Mouse (Mus musculus): ENCODE measurements around the gene Tshr.

Tshr gene

DNA sequence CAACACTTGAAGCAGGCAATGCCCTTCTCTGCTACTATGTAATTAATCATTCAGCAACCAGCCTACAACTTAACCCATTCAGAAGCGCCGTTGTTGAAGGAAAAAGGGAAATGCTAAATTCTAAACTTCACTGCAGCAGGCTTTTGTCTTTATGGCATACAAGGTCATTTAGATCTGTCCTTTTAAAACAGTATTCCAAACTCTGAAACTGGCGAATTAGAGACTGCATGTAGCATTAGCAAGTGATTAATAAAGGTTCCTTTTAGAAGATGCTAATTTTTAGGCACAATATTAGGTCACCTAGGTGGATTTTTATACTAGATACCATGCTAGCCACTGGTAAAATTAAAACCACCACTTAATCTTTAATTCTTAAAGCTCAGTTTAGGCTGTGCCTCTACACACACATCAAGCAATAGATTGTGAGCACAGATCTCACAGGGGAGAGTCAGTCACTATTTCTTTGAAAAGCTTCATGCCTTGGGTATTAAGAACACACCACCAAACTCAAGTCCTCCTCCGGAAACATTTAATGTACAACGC is 203.2 kb downstream of the Tshr start:
- no peak for DNase-seq (ENCODE audit: low spot score in 2 of 2)

- DNase-seq (ENCODE audit: low spot score in 2 of 2): peak; percentile 87 to 91
Measured at GRCm38 (mm10) chr12:91588176-91588669, 203.9 kb downstream of the Tshr start.

- peak; percentile 36 to 56 for DNase-seq (ENCODE audit: low spot score in 2 of 2)
Measured at GRCm38 (mm10) chr12:91588670-91589541, 204.5 kb downstream of the Tshr start.

DNA sequence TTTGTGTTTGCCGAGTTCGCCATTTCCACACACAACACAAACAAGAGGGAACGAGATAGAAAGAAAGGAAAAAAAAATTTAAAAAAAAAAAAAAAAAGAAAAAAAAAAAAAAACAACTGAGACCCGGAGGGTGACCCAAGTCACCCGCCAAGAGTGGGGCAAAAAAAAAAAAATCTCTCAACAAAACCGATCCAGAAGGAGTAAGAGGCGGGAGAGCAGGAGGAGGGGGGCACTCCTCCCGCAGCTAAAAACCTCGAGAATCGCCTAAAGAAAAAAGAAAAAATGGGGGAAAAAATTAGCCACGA is 205.1 kb downstream of the Tshr start:
- DNase-seq (ENCODE audit: low spot score in 2 of 2): no peak

DNA sequence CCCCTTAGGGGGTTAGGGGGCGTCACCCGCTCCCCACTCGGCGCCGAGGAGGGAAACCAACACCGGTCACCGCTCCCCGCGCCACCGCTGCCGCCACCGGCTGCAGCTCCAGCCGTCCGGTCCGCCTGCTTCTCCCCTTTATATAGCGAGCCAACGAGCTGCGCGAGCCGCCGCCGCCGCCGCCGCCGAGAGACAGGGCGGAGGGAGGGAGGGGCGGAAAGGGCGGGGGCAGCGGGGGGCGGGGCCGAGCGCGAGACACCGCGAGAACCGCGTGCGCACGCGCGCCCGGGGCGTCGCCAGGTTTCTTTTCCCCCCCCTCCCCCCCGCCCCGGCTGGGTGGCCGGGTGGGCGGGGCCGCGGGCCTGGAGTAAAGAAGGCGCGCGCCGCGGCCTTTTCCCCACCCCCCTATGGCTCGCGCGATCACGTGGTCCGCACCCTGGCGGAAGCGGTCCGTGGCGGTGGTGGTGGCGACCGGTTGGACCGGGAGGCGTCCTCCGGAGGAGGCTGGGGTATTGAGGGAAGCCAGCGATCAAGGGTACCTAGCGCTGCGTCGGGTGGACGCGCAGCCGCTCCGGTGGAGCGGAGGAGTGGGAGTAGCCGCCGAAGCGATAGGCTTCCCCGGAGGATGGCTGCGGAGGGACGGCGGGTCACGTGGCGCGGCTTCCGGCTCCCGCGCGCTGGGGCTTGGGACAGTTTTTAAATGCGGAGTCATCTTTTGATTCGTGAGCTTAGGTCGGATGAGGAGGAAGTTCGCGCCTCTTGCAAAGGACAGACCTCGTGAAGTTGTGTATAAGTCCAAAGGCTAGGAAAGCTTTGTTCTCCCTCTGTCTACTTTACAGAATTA is 205.7 kb downstream of the Tshr start, which contains the start of gene Gtf2a1:
Gene Gtf2a1, minus strand, starts transcription at position 641 of the 844 bp plus-strand sequence.
- DNase-seq (ENCODE audit: low spot score in 2 of 2): peak; percentile 93 to 96

DNA sequence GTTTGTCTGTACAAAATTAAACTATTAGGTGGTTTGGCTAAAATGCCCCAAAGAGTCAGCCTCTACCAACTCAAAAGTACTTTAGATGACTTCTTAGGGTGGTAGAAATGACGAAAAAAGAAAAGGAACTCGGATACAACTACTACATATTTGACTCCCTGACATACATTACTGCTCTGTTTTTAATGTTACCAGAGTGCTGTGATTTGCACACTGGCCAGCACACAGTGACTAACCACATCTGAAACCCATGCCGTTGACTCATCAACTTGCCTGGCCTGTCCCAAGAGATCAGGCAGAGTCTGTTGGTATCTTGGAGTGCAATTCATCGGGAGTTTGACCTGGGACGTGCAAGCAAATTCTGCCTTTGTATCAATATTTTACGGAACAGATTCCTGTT is 206.4 kb downstream of the Tshr start:
- DNase-seq (ENCODE audit: low spot score in 2 of 2): peak; percentile 27 to 30

- DNase-seq (ENCODE audit: low spot score in 2 of 2): no peak
Measured at GRCm38 (mm10) chr12:91591191-91591590, 206.8 kb downstream of the Tshr start.

DNA sequence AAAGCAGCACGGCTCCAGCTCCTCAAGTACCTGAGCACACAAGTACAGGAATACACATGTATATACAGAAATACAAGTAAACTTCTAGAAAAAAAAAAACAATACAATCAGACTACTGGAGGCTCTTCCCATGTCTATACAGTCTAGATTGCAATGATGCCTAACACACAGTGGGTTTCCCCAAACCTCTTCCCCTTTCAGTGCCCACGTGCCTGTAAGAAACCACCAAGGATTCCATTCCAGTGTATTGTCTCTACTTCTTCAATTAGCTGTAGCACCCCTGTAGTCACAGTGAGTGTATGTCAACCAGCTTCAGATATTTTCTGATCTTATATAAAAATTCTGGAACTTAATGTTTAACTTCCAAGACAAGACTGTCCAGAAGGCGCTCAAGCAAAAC is 207.8 kb downstream of the Tshr start:
- DNase-seq (ENCODE audit: low spot score in 2 of 2): no peak
